Mouse (Mus musculus): ENCODE measurements at regions not wholly inside any gene's neighbourhood (a gene's known extent, or its start where the extent isn't known, plus 50 kb on each side); places are given as distances from the start of the nearest gene placed in this dataset.
A peak's percentile ranks its signal among the peaks of the same experiment; 100 is the strongest.

GRCm38 (mm10) chr4:83984671-83985391, 459.5 kb downstream of the Ccdc171 start:
- 81% methylated on average over 15 of the region's 15 CpGs for WGBS (ENCODE audit: insufficient replicate concordance)
- H3K27me3 ChIP-seq (ENCODE audit: insufficient read depth, low read length), result no peaks in the 10 kb centered on the region
- H3K4me2 ChIP-seq (ENCODE audit: low read depth, low read length), result no peak overlapping the region
- ATAC-seq, result no peak
- H3K4me1 ChIP-seq (ENCODE audit: insufficient read depth), result no peaks in the 10 kb centered on the region
- H3K9ac ChIP-seq (replicated peaks), result no peak overlapping the region
- DNase-seq, result no peak
- no peaks in the 10 kb centered on the region for H3K9me3 ChIP-seq (ENCODE audit: low read length)
- H3K4me3 ChIP-seq (ENCODE audit: low read depth, low read length), result no peak overlapping the region
- TF ChIP-seq CTCF (IDR thresholded peaks at IDR 0.05; ENCODE audit: low read depth) (no peak), EP300 (IDR thresholded peaks at IDR 0.05; ENCODE audit: low read depth) (no peak)
- no peak overlapping the region for H3K27ac ChIP-seq (ENCODE audit: low read depth)
- no peaks in the 10 kb centered on the region for H3K36me3 ChIP-seq (replicated peaks; ENCODE audit: insufficient read depth, low read length)

- no peak overlapping the region for H3K4me3 ChIP-seq (ENCODE audit: low read depth, low read length)
- no peak overlapping the region for H3K27ac ChIP-seq (ENCODE audit: low read depth)
- H3K4me1 ChIP-seq (ENCODE audit: insufficient read depth), result no peaks in the 10 kb centered on the region
- WGBS (ENCODE audit: insufficient replicate concordance), result 87% methylated on average over 5 of the region's 5 CpGs
- H3K9me3 ChIP-seq (ENCODE audit: low read length), result no peaks in the 10 kb centered on the region
- ATAC-seq (no peak), DNase-seq (no peak)
- no peak overlapping the region for H3K9ac ChIP-seq (replicated peaks)
- no peaks in the 10 kb centered on the region for H3K36me3 ChIP-seq (replicated peaks; ENCODE audit: insufficient read depth, low read length)
- H3K27me3 ChIP-seq (ENCODE audit: insufficient read depth, low read length), result no peaks in the 10 kb centered on the region
- H3K4me2 ChIP-seq (ENCODE audit: low read depth, low read length), result no peak overlapping the region
- TF ChIP-seq CTCF (IDR thresholded peaks at IDR 0.05; ENCODE audit: low read depth) (no peak), EP300 (IDR thresholded peaks at IDR 0.05; ENCODE audit: low read depth) (no peak)
These were observed 460.1 kb downstream of the Ccdc171 start for GRCm38 (mm10) chr4:83985451-83985850.

- Histone ChIP-seq H3K9me3 (ENCODE audit: low read length) (no peaks in the 10 kb centered on the region), H3K4me1 (ENCODE audit: insufficient read depth) (no peaks in the 10 kb centered on the region), H3K36me3 (replicated peaks; ENCODE audit: insufficient read depth, low read length) (no peaks in the 10 kb centered on the region), H3K9ac (replicated peaks) (no peak overlapping the region), H3K27ac (ENCODE audit: low read depth) (no peak overlapping the region), H3K4me2 (ENCODE audit: low read depth, low read length) (no peak overlapping the region), H3K4me3 (ENCODE audit: low read depth, low read length) (no peak overlapping the region), H3K27me3 (ENCODE audit: insufficient read depth, low read length) (no peaks in the 10 kb centered on the region)
- DNase-seq (peak; percentile 44), ATAC-seq (no peak)
- TF ChIP-seq EP300 (IDR thresholded peaks at IDR 0.05; ENCODE audit: low read depth) (no peak), CTCF (IDR thresholded peaks at IDR 0.05; ENCODE audit: low read depth) (no peak)
- WGBS (ENCODE audit: insufficient replicate concordance), result 69% methylated on average over 13 of the region's 13 CpGs
These were observed 461.8 kb downstream of the Ccdc171 start for GRCm38 (mm10) chr4:83986951-83987822.

GRCm38 (mm10) chr4:83987846-83988245, 462.5 kb downstream of the Ccdc171 start:
- Histone ChIP-seq H3K4me1 (ENCODE audit: insufficient read depth) (no peaks in the 10 kb centered on the region), H3K4me2 (ENCODE audit: low read depth, low read length) (no peak overlapping the region), H3K9ac (replicated peaks) (no peak overlapping the region), H3K27me3 (ENCODE audit: insufficient read depth, low read length) (no peaks in the 10 kb centered on the region), H3K4me3 (ENCODE audit: low read depth, low read length) (no peak overlapping the region), H3K27ac (ENCODE audit: low read depth) (no peak overlapping the region), H3K9me3 (ENCODE audit: low read length) (no peaks in the 10 kb centered on the region), H3K36me3 (replicated peaks; ENCODE audit: insufficient read depth, low read length) (no peaks in the 10 kb centered on the region)
- DNase-seq (no peak), ATAC-seq (no peak)
- no peak for TF ChIP-seq EP300 (IDR thresholded peaks at IDR 0.05; ENCODE audit: low read depth)
- no peak for TF ChIP-seq CTCF (IDR thresholded peaks at IDR 0.05; ENCODE audit: low read depth)
- 60% methylated on average over 11 of the region's 12 CpGs for WGBS (ENCODE audit: insufficient replicate concordance)

GRCm38 (mm10) chr4:83988314-83988713, 463.0 kb downstream of the Ccdc171 start:
- H3K4me3 ChIP-seq (ENCODE audit: low read depth, low read length), result no peak overlapping the region
- H3K4me1 ChIP-seq (ENCODE audit: insufficient read depth), result no peaks in the 10 kb centered on the region
- no peaks in the 10 kb centered on the region for H3K27me3 ChIP-seq (ENCODE audit: insufficient read depth, low read length)
- no peak overlapping the region for H3K4me2 ChIP-seq (ENCODE audit: low read depth, low read length)
- H3K36me3 ChIP-seq (replicated peaks; ENCODE audit: insufficient read depth, low read length), result no peaks in the 10 kb centered on the region
- H3K9ac ChIP-seq (replicated peaks), result no peak overlapping the region
- ATAC-seq (no peak), DNase-seq (no peak)
- H3K9me3 ChIP-seq (ENCODE audit: low read length), result no peaks in the 10 kb centered on the region
- 39% methylated on average over 5 of the region's 5 CpGs for WGBS (ENCODE audit: insufficient replicate concordance)
- H3K27ac ChIP-seq (ENCODE audit: low read depth), result no peak overlapping the region
- TF ChIP-seq CTCF (IDR thresholded peaks at IDR 0.05; ENCODE audit: low read depth) (no peak), EP300 (IDR thresholded peaks at IDR 0.05; ENCODE audit: low read depth) (no peak)

Measured in liver, postnatal 0 days (tissue).